Mouse (Mus musculus): ENCODE results near the gene Rgs16.
"Not testable (repeated sequence)": the region's sequence is repeated elsewhere in the genome, so short reads cannot be mapped to it uniquely, and the experiment has no call there.

Rgs16 gene

DNA sequence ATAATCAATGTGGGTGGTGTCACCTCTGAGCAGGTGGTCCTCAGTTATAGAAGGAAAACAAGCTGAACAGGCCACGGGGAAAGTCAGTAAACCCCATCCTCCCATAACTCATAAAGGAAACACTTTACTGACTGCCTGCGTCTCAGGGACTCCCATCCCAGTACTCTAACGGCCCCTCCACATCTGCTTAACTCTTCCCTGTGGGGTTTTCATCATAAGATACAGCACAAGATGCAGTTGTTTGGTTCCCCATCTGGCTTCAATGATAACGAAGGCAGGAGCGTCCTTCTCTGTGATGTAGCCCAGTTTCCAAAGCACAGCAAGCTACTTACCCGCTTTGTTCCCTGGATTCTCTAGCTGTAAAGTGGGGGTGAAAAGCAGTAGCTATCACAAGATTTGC is 9.9 kb downstream of the Rgs16 start:
- no peak for DNase-seq (ENCODE audit: inconsistent ontology term)

DNA sequence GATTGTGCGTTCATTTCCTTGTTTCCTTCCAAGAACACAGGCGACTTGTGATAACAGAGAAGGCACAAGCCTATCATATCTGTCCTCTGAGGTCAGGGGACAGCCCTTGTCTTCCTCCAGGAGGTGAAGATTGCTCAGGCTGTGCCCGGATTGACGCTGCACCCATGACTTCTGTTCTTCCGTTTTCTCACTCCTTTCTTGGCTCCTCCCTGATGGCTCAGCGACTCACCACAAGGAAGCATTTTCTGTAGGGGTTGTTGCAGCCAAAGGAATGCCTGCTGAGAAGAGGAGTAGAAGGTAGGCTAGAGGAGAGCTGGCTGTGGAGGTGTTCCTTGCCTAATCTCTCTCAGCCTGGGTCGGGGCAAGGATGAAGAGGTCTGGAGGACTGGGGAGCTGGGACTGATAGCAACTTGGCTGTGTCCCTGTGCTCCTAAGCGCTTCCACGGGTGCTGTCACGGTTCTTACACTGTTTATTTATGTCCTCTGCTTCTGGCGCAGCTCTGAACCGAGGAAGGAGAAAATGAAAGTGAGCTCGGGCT is 11.7 kb downstream of the Rgs16 start:
- no peak for DNase-seq (ENCODE audit: inconsistent ontology term)

DNA sequence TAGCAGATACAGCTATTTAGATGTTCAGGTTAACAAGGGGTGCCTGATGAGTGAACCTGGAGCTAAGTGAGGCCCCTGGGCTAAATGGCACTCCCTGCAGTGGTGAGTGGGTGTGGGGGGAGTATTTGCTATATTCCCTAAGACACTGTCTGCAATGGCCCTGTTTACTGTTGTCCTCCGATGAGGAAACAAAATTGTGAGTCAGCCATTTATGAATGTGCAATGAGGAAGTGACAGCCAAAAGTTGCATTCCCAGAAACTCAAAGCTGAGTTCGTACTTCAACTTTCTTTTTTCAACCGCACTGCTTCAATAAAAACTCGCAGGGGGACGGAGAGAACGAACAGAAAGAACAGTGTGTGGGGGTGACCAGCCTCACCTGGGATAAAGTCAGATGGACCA is 12.4 kb downstream of the Rgs16 start:
- no peak for DNase-seq (ENCODE audit: inconsistent ontology term)

- DNase-seq (ENCODE audit: inconsistent ontology term) = no peak
Observed at GRCm38 (mm10) chr1:153753725-153754464, 13.7 kb downstream of the Rgs16 start.

DNA sequence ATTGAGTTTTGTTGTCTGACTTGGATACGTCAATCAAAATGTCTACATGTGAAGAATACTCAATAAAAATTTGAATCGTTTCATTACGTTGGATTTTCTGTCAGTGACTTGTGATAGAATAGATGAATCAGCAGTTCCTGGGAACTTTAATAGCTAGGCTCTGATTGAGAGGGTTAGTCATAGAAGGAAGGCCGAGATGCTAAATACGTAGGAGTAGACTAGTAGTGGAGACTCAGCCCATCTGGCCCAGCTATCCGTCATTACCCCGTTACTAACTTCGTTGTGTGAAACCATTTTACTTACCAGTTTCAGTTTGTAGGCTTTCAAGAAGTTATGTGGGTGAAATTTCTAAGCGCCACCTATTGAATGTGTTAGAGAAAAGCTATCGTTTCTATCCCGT is 24.0 kb downstream of the Rgs16 start:
- no peak for DNase-seq (ENCODE audit: inconsistent ontology term)

DNA sequence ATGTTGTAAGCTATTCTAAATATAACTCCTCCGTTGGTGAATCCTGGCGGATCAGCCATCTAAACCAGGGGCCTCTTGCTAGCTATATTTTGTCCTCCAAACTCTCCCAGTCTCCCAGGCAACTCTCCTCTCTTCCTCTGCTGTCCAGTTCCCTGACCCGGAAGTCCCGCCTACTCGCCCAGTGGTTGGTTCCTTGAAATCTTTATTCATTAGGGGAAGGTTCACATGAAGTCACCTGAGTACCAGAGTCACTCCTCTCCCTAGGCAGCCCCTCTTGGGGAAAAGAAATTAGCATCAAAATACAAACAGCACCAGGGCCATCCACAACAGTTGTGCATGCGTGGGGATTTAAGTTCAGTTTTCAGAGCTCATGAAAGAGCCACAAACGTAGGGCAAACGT is 26.1 kb downstream of the Rgs16 start:
- DNase-seq (ENCODE audit: inconsistent ontology term) = no peak

GRCm38 (mm10) chr1:153767281-153767680 is 27.1 kb downstream of the Rgs16 start:
- no peak for DNase-seq (ENCODE audit: inconsistent ontology term)

DNA sequence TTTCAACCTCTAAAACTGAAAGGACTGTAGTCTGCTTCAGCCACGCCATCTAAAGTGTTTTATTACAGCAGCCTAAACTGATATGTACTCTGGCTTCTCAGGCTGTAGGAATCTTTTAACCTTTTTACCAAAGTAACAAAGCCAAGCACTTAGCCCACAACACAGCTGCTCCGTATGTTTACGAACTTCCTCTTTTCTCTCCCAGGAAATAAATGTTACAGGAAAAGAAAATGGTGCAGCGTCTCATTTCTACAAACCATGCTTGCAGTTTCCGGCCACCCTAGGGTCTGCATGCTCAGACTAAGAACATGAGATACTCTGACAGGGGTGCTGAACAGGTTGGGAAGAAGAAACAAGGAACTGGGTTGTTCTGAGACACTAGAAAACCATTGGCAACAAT is 28.3 kb downstream of the Rgs16 start:
- DNase-seq (ENCODE audit: inconsistent ontology term) = no peak

DNA sequence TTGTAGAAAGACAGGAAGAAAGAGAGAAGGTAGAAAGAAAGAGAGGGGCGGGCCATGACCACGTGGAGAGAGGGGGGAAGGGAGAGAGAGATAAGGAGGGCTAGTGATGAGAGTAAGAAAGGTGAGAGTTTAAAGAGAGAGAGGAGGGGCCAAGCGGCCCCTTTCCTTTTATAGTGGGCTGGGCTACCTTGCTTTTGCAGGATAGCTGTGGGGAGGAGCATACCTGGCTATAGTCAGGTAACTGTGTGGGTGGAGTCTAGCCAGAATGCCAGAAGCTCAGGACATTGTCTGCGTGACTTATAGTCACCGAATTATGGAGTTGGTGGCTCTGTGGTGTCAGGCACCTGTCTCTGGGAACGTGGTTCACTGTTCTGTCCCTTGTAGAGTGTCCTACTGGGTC is 29.4 kb downstream of the Rgs16 start:
- not testable (repeated sequence) for DNase-seq (ENCODE audit: inconsistent ontology term)

GRCm38 (mm10) chr1:153769998-153770775 is 30.0 kb downstream of the Rgs16 start:
- DNase-seq (ENCODE audit: inconsistent ontology term) = no peak

GRCm38 (mm10) chr1:153770776-153771167 is 30.6 kb downstream of the Rgs16 start:
- no peak for DNase-seq (ENCODE audit: inconsistent ontology term)

GRCm38 (mm10) chr1:153775174-153775573 is 35.0 kb downstream of the Rgs16 start:
- DNase-seq (ENCODE audit: inconsistent ontology term) = no peak

DNA sequence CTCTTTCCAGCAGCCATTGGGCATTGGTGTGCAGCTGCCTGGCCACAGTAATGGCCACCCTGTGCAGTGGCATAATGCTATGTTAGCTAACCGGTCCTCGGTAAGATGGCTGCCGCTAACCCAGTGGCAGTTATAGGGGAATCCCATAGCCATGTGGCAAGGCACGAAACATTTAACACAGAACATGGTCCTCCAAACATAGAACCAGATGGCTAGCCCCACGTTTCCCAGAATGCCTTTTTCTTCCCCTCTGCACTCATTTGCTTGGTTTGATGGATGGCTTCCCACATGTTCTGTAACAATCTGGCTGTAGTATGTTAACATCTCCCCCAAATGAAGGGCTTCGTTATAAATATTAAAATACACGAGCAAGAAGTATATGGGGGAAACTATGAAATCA is 36.1 kb downstream of the Rgs16 start:
- no peak for DNase-seq (ENCODE audit: inconsistent ontology term)

DNA sequence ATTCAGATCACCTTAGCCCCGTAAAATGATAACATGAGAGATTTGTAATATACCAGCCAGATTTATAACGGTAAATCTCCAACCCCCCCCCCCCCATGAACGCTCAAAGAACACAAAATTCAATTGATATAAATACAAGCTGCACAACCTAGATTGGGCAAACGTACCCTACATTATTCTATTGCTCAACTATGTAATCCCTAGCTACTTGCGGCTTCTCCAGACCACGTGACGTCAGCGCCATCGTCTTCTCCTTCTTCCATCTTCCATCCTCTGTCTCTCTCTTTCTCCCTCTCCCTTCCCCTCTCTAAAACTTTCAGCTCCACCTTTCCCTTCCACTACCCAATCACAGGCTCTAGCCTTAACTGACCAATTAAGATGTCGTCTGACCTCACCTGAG is 38.1 kb downstream of the Rgs16 start:
- no peak for DNase-seq (ENCODE audit: inconsistent ontology term)

GRCm38 (mm10) chr1:153783339-153783738 is 43.2 kb downstream of the Rgs16 start:
- DNase-seq (ENCODE audit: inconsistent ontology term) = no peak

- no peak for DNase-seq (ENCODE audit: inconsistent ontology term)
Observed at GRCm38 (mm10) chr1:153785608-153786007, 45.5 kb downstream of the Rgs16 start.

GRCm38 (mm10) chr1:153790708-153791107 is 50.6 kb downstream of the Rgs16 start:
- no peak for DNase-seq (ENCODE audit: inconsistent ontology term)

GRCm38 (mm10) chr1:153794241-153794640 is 54.1 kb downstream of the Rgs16 start:
- no peak for DNase-seq (ENCODE audit: inconsistent ontology term)
